21 mouse cellular contexts compared by ENCODE assay signal in the genomic region with DNA sequence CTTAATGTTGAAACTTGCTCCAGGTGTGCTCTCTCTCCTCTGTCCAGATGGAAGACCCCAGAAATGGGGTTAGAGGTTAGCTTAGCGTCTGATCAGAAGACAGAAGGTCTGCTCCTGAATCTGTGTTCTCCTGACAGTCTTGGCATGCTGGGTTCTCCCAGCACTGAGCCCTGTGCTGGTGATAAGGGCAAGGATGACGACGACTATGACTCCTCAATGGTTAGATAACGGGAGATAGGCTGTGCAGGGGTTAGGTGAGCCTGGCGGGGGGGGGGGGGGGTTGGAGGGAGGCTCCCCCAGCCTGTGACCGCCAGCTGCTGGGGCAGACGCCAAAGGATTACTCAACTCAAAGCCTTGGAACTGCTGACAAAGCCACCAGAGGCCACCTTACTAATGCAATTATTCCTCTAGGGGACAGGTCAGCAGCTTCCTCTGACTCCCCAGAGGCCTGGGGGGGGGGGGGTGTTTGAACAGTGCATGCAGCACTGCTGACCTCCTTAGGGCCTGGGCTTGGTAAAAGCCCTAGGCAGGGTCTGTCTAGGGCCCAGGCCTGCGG. TPM values are rescaled to one million over a fixed set of nuclear protein-coding genes. Genes with fewer than 3 reads are reported as not detected.
A peak's percentile ranks its signal among the peaks of the same experiment; 100 is the strongest.
DNase-seq lines count a peak whose midpoint lies in the region; ATAC-seq lines count a peak whose summit lies in the region.
"Had no signal": no experiment of that assay in that cellular context is flagged by ENCODE, and none has a peak within 500 bp of the region (broad histone marks: within the 10 kb centered on the region; RNA-seq: fewer than 3 reads in every experiment).

No protein-coding gene starts in this region.

- H3K36me3 ChIP-seq in intestine, embryonic 16.5 days (ENCODE audit: control insufficient read depth, insufficient read depth, low read length): no peaks in the 10 kb centered on the region
- H3K36me3 ChIP-seq: forebrain, embryonic 15.5 days; liver, embryonic 13.5 days; neural tube, embryonic 12.5 days had no signal

- peak overlapping the region; percentile 92 for H3K27ac ChIP-seq in intestine, embryonic 16.5 days (ENCODE audit: low read length)
- H3K27ac ChIP-seq: forebrain, embryonic 15.5 days; heart, adult 2 months; liver, embryonic 13.5 days; neural tube, embryonic 12.5 days had no signal

- H3K9me3 ChIP-seq in intestine, embryonic 16.5 days (ENCODE audit: control insufficient read depth, low read length): no peaks in the 10 kb centered on the region
- H3K9me3 ChIP-seq: forebrain, embryonic 15.5 days; liver, embryonic 13.5 days; neural tube, embryonic 12.5 days had no signal

- WGBS in intestine, embryonic 16.5 days: 47% methylated on average over 8 of the region's 8 CpGs

- H3K9ac ChIP-seq in intestine, embryonic 16.5 days (ENCODE audit: low read depth, low read length): peak overlapping the region; percentile 40
- H3K9ac ChIP-seq: forebrain, embryonic 15.5 days; liver, embryonic 13.5 days; neural tube, embryonic 12.5 days had no signal

- H3K27me3 ChIP-seq in intestine, embryonic 16.5 days (replicated peaks; ENCODE audit: control insufficient read depth, insufficient read depth, low read length): no peaks in the 10 kb centered on the region
- H3K27me3 ChIP-seq: forebrain, embryonic 15.5 days; liver, embryonic 13.5 days; neural tube, embryonic 12.5 days; Patski had no signal

- DNase-seq in testis, postnatal 10 days (ENCODE audit: low spot score): peak; percentile 38
- no peak for DNase-seq in testis, postnatal 14 days (ENCODE audit: low spot score)
- DNase-seq in adrenal gland, adult 8-10 months: peak; percentile 75
- DNase-seq in yolk sac, embryonic 10.5 days (ENCODE audit: low spot score): peak; percentile 87
- no peak for DNase-seq in left cerebral cortex, adult 18-20 months (ENCODE audit: low spot score in 2 of 2)
- DNase-seq in gastrocnemius, postnatal 10 days: no peak
- DNase-seq: kidney, postnatal 10 days; layer of hippocampus, adult 9-11 months; liver, embryonic 13.5 days; lung, postnatal 14 days; right cerebral cortex, adult 18-20 months; spleen, adult 18-20 months had no signal

- peak; percentile 79 for ATAC-seq in intestine, embryonic 16.5 days
- ATAC-seq: forebrain, embryonic 15.5 days; Patski had no signal

- H3K4me1 ChIP-seq in intestine, embryonic 16.5 days (ENCODE audit: control insufficient read depth, insufficient read depth, low read length): peaks cover 50% of the 10 kb centered on the region
- H3K4me1 ChIP-seq: forebrain, embryonic 15.5 days; neural tube, embryonic 12.5 days had no signal

- no peak overlapping the region; the same call in 1 of the 2 replicates for H3K4me3 ChIP-seq in intestine, embryonic 16.5 days (ENCODE audit: low read length)
- H3K4me3 ChIP-seq: forebrain, embryonic 15.5 days; heart, adult 2 months; liver, embryonic 13.5 days; neural tube, embryonic 12.5 days had no signal

- 0 out of 2 replicates have a peak overlapping the region, but pooled peaks have one; percentile 30 for H3K4me2 ChIP-seq in intestine, embryonic 16.5 days (ENCODE audit: low read depth, low read length)
- H3K4me2 ChIP-seq: forebrain, embryonic 15.5 days; liver, embryonic 13.5 days; neural tube, embryonic 12.5 days had no signal

RNA-seq across cellular contexts. Expression of a gene that starts 7.9 kb away (rescaled TPM):
- not detected for total RNA-seq in adrenal gland, adult 8-10 months (2022)
- 16.9 and 21.2 TPM in 2 replicates for polyA plus RNA-seq in intestine, embryonic 16.5 days (2015; fragmentation: Nextera tagmentation; extraction: Ambion mirVana)
- not detected for total RNA-seq in left cerebral cortex, adult 18-20 months (2021)
- total RNA-seq in gastrocnemius, postnatal 10 days (2021): not detected
- total RNA-seq: adrenal gland, adult 18-20 months; heart, adult 2 months; heart, postnatal 25 days; left cerebral cortex, postnatal 14 days had no signal
- polyA plus RNA-seq: forebrain, embryonic 15.5 days; heart, adult 2 months; liver, embryonic 13.5 days; Patski; testis, adult 2 months had no signal

Comparison
In these comparisons a context has a peak if more than half of its experiments do, and no peak if none do; other contexts are left out.
1. DNase-seq: peak in testis, postnatal 10 days (single experiment), adrenal gland, adult 8-10 months (single experiment) and yolk sac, embryonic 10.5 days (single experiment); none in testis, postnatal 14 days (single experiment), left cerebral cortex, adult 18-20 months (0 of 2) and gastrocnemius, postnatal 10 days (single experiment).